Mouse (Mus musculus): ENCODE measurements around the gene Slc16a8.

Slc16a8 gene

GRCm38 (mm10) chr15:79216191-79216590 is 38.4 kb downstream of the Slc16a8 start:
- DNase-seq (ENCODE audit: low read depth), result no peak

GRCm38 (mm10) chr15:79213591-79213990 is 41.0 kb downstream of the Slc16a8 start:
- DNase-seq (ENCODE audit: low read depth), result no peak

GRCm38 (mm10) chr15:79212750-79213446 is 41.7 kb downstream of the Slc16a8 start:
- no peak for DNase-seq (ENCODE audit: low read depth)

- no peak for DNase-seq (ENCODE audit: low read depth)
Observed at GRCm38 (mm10) chr15:79210357-79210756, 44.2 kb downstream of the Slc16a8 start.

GRCm38 (mm10) chr15:79208758-79209439 is 45.7 kb downstream of the Slc16a8 start:
- no peak for DNase-seq (ENCODE audit: low read depth)

GRCm38 (mm10) chr15:79208211-79208610 is 46.4 kb downstream of the Slc16a8 start:
- DNase-seq (ENCODE audit: low read depth), result no peak

GRCm38 (mm10) chr15:79202575-79202974 is 52.0 kb downstream of the Slc16a8 start:
- DNase-seq (ENCODE audit: low read depth), result no peak

- no peak for DNase-seq (ENCODE audit: low read depth)
Observed at GRCm38 (mm10) chr15:79201491-79202150, 52.9 kb downstream of the Slc16a8 start.
